Mouse (Mus musculus): ENCODE results near the gene Gng12. TPM values are rescaled to one million over a fixed set of nuclear protein-coding genes. Genes with fewer than 3 reads are reported as not detected.

The Gng12 gene
- polyA plus RNA-seq, 1 experiment from 2014 or later: 166 TPM

- Histone ChIP-seq H3K9ac (ENCODE audit: low read length) (no peak overlapping the region), H3K9me3 (ENCODE audit: control insufficient read depth, low read length) (no peaks in the 10 kb centered on the region), H3K36me3 (ENCODE audit: control insufficient read depth, insufficient read depth, low read length) (no peaks in the 10 kb centered on the region), H3K4me3 (ENCODE audit: low read depth, low read length) (no peak overlapping the region), H3K27me3 (ENCODE audit: control insufficient read depth, insufficient read depth, low read length) (no peaks in the 10 kb centered on the region), H3K4me2 (replicated peaks; ENCODE audit: low read depth) (no peak overlapping the region), H3K4me1 (replicated peaks; ENCODE audit: control insufficient read depth, insufficient read depth) (peaks cover 3% of the 10 kb centered on the region; the same call in 1 of the 2 replicates), H3K27ac (replicated peaks) (no peak overlapping the region)
- WGBS: 96% methylated on average over 1 of the region's 1 CpGs
- no peak for ATAC-seq (ENCODE audit: low FRiP score, low TSS enrichment)
- TF ChIP-seq EP300 (optimal IDR thresholded peaks at IDR 0.05) (no peak), CTCF (IDR thresholded peaks at IDR 0.05; ENCODE audit: low read depth) (no peak)
- DNase-seq (ENCODE audit: low spot score): no peak
Observed at GRCm38 (mm10) chr6:66995825-66996224, 99.6 kb downstream of the Gng12 start.

GRCm38 (mm10) chr6:66996257-66996656, 100.1 kb downstream of the Gng12 start:
- no peak for ATAC-seq (ENCODE audit: low FRiP score, low TSS enrichment)
- TF ChIP-seq CTCF (IDR thresholded peaks at IDR 0.05; ENCODE audit: low read depth): no peak
- WGBS: 59% methylated on average over 1 of the region's 1 CpGs

GRCm38 (mm10) chr6:66998645-66999044, 102.4 kb downstream of the Gng12 start:
- Histone ChIP-seq H3K4me1 (replicated peaks; ENCODE audit: control insufficient read depth, insufficient read depth) (no peaks in the 10 kb centered on the region), H3K4me2 (replicated peaks; ENCODE audit: low read depth) (no peak overlapping the region), H3K4me3 (ENCODE audit: low read depth, low read length) (no peak overlapping the region), H3K9ac (ENCODE audit: low read length) (no peak overlapping the region), H3K36me3 (ENCODE audit: control insufficient read depth, insufficient read depth, low read length) (no peaks in the 10 kb centered on the region), H3K9me3 (ENCODE audit: control insufficient read depth, low read length) (no peaks in the 10 kb centered on the region), H3K27ac (replicated peaks) (no peak overlapping the region), H3K27me3 (ENCODE audit: control insufficient read depth, insufficient read depth, low read length) (no peaks in the 10 kb centered on the region)
- TF ChIP-seq CTCF (IDR thresholded peaks at IDR 0.05; ENCODE audit: low read depth) (no peak), EP300 (optimal IDR thresholded peaks at IDR 0.05) (no peak)
- 80% methylated on average over 2 of the region's 2 CpGs for WGBS
- no peak for ATAC-seq (ENCODE audit: low FRiP score, low TSS enrichment)
- no peak for DNase-seq (ENCODE audit: low spot score)

More at GRCm38 (mm10) chr6:66996257-66996656, 100.1 kb downstream of the Gng12 start:
- no peak for DNase-seq (ENCODE audit: low spot score)
- Histone ChIP-seq H3K4me2 (replicated peaks; ENCODE audit: low read depth) (no peak overlapping the region), H3K27me3 (ENCODE audit: control insufficient read depth, insufficient read depth, low read length) (no peaks in the 10 kb centered on the region), H3K4me1 (replicated peaks; ENCODE audit: control insufficient read depth, insufficient read depth) (peaks cover 3% of the 10 kb centered on the region; the same call in 1 of the 2 replicates), H3K27ac (replicated peaks) (no peak overlapping the region), H3K36me3 (ENCODE audit: control insufficient read depth, insufficient read depth, low read length) (no peaks in the 10 kb centered on the region), H3K4me3 (ENCODE audit: low read depth, low read length) (no peak overlapping the region), H3K9ac (ENCODE audit: low read length) (no peak overlapping the region), H3K9me3 (ENCODE audit: control insufficient read depth, low read length) (no peaks in the 10 kb centered on the region)

- TF ChIP-seq CTCF (IDR thresholded peaks at IDR 0.05; ENCODE audit: low read depth) (no peak), EP300 (optimal IDR thresholded peaks at IDR 0.05) (no peak)
- no peak for ATAC-seq (ENCODE audit: low FRiP score, low TSS enrichment)
- no peaks in the 10 kb centered on the region for H3K4me1 ChIP-seq (replicated peaks; ENCODE audit: control insufficient read depth, insufficient read depth)
- no peak overlapping the region for H3K4me2 ChIP-seq (replicated peaks; ENCODE audit: low read depth)
- no peaks in the 10 kb centered on the region for H3K9me3 ChIP-seq (ENCODE audit: control insufficient read depth, low read length)
- no peaks in the 10 kb centered on the region for H3K36me3 ChIP-seq (ENCODE audit: control insufficient read depth, insufficient read depth, low read length)
- no peak overlapping the region for H3K27ac ChIP-seq (replicated peaks)
- no peak overlapping the region for H3K9ac ChIP-seq (ENCODE audit: low read length)
- H3K4me3 ChIP-seq (ENCODE audit: low read depth, low read length): no peak overlapping the region
- no peak for DNase-seq (ENCODE audit: low spot score)
- no peaks in the 10 kb centered on the region for H3K27me3 ChIP-seq (ENCODE audit: control insufficient read depth, insufficient read depth, low read length)
Observed at GRCm38 (mm10) chr6:66999800-67000199, 103.6 kb downstream of the Gng12 start.

GRCm38 (mm10) chr6:67009888-67010287, 113.7 kb downstream of the Gng12 start:
- no peak for TF ChIP-seq CTCF (IDR thresholded peaks at IDR 0.05; ENCODE audit: low read depth)
- TF ChIP-seq EP300 (optimal IDR thresholded peaks at IDR 0.05): no peak
- Histone ChIP-seq H3K4me3 (ENCODE audit: low read depth, low read length) (no peak overlapping the region), H3K9ac (ENCODE audit: low read length) (no peak overlapping the region), H3K27me3 (ENCODE audit: control insufficient read depth, insufficient read depth, low read length) (no peaks in the 10 kb centered on the region), H3K36me3 (ENCODE audit: control insufficient read depth, insufficient read depth, low read length) (no peaks in the 10 kb centered on the region), H3K4me1 (replicated peaks; ENCODE audit: control insufficient read depth, insufficient read depth) (peaks cover 3% of the 10 kb centered on the region; the same call in 1 of the 2 replicates), H3K27ac (replicated peaks) (no peak overlapping the region), H3K9me3 (ENCODE audit: control insufficient read depth, low read length) (no peaks in the 10 kb centered on the region), H3K4me2 (replicated peaks; ENCODE audit: low read depth) (no peak overlapping the region)
- ATAC-seq (ENCODE audit: low FRiP score, low TSS enrichment) (no peak), DNase-seq (ENCODE audit: low spot score) (no peak)
- 83% methylated on average over 3 of the region's 3 CpGs for WGBS

GRCm38 (mm10) chr6:67010370-67011216, 114.4 kb downstream of the Gng12 start:
- H3K4me1 ChIP-seq (replicated peaks; ENCODE audit: control insufficient read depth, insufficient read depth): peaks cover 4% of the 10 kb centered on the region
- H3K4me2 ChIP-seq (replicated peaks; ENCODE audit: low read depth): no peak overlapping the region
- no peaks in the 10 kb centered on the region for H3K9me3 ChIP-seq (ENCODE audit: control insufficient read depth, low read length)
- TF ChIP-seq CTCF (IDR thresholded peaks at IDR 0.05; ENCODE audit: low read depth): no peak
- TF ChIP-seq EP300 (optimal IDR thresholded peaks at IDR 0.05): no peak
- no peak overlapping the region for H3K4me3 ChIP-seq (ENCODE audit: low read depth, low read length)
- H3K27ac ChIP-seq (replicated peaks): no peak overlapping the region
- no peaks in the 10 kb centered on the region for H3K27me3 ChIP-seq (ENCODE audit: control insufficient read depth, insufficient read depth, low read length)
- WGBS: 74% methylated on average over 7 of the region's 7 CpGs
- H3K36me3 ChIP-seq (ENCODE audit: control insufficient read depth, insufficient read depth, low read length): no peaks in the 10 kb centered on the region
- H3K9ac ChIP-seq (ENCODE audit: low read length): no peak overlapping the region
- no peak for ATAC-seq (ENCODE audit: low FRiP score, low TSS enrichment)
- DNase-seq (ENCODE audit: low spot score): no peak

Measured in stomach, postnatal 0 days (tissue).